Mouse (Mus musculus) 416B (cell line): ENCODE measurements around the gene Ikzf4.
"Not testable (repeated sequence)": the region's sequence is repeated elsewhere in the genome, so short reads cannot be mapped to it uniquely, and the experiment has no call there.

ENCODE experiments used
- DNase-seq: peaks from one replicate; pipeline ENCODE4 v3.0.0; 2011; ENCODE audit warnings: low read depth

The Ikzf4 gene

DNA sequence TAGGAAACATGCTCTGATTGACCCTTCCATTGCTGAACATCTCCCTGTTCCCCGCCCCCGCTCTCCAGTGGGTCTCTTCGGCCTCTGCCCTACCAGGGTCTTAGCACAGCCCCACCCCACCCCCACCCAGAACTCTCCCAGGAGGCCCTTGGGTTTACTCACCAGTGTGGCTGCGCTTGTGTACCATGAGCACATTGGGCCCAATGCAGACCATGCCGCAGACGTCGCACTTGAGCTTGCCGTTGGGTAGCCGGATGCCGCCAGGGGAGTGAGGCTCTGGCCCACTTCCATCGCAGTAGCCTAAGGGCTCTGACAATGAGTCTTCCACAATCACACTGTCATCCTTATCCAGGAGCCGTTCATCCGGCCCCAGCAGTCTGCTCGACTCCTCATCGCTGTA is 4.9 kb downstream of the Ikzf4 start:
- no peak for DNase-seq

DNA sequence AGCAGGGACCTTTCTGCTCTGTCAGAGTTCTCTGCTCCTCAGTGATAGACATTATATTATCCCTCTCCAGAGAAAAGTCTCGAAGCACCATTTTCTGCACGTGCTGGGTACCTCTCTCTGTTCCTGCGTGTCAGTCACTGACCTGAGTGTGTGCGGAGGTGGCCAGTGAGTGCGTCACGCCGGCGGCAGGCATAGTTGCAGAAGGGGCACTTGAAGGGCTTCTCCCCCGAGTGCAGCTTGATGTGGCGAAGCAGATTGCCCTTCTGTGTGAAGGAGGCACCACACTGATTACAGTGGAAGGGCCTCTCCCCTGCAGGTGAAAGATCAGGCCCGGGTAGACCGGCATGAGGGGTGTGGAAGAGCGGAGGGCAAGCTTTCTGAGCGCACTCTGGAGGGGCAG is 5.8 kb downstream of the Ikzf4 start:
- DNase-seq = no peak

DNA sequence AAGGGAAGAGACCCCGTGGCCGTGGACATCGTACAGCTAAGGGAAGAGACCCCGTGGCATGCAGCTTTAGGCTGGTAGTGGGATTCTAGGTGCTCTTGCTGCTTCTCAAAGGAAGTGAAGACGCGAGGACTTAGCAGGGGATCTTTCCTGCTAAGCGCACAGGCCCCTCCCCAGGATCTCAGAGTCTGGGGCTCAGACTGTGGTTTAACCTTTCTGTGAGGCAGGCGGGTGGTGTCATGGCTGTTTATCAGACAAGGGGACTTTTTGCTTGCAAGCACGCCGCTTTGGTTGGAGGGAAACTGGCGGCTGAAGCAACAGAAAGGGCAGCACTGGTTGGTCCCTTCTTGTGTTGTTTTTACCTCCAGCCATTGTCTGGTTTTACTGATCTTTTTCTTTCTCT is 8.8 kb downstream of the Ikzf4 start:
- DNase-seq = no peak

DNA sequence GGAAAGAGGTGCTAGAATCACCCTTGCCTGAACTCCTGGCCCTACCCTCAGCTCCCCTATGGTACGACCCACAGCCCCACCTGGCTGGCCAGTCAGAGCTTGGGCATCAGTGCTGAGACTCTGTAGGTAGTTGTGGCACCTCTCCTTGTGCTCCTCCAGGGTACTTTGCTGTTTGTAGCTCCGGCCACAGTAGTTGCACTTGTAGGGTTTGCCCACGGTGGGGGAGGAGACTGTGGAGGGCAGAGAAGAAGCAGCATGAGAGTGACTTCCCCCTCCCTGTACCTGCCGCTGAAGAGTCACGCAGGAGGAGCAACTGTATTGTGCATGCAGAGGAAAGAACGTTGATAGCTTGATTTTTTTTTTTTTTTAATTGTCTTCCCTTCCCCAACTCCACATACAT is 9.2 kb downstream of the Ikzf4 start:
- DNase-seq = no peak

DNA sequence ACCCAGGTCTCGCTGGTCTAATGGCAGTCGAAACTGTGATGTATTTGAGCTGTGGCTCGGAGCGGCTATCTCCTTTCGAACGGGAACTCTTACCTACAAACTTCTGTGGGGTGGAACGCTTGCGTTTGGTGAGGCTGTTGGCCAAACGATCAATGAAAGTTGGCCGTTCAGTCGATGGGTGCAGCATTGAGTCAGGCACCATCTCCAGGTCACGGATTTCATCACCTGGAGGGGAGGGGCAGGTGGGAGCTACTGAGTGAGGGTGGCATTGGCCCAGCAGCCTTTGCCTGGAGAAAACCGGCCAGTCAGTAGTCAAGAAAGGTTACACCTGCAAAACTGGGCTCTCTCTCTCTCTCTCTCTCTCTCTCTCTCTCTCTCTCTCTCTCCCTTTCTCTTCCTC is 10.1 kb downstream of the Ikzf4 start:
- DNase-seq = no peak

DNA sequence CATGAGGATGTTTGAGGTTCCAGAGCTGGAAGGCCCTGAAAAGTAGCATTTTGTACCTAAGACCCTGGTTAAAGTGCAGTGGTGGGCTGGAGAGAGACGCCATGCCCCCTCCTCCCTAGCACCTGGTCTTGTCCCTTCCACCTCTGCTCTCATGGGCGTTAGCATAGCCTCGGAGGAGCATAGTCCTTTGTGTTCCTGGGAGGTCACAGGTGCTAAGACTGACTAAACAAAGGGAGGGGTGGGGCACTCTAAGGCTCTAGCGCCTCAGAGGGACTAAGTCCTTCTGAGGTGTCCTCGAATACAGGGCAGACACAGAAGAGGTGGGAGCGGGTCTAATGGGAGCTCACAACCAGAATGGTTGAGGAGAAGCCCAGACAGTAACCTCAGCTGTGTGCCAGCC is 14.2 kb downstream of the Ikzf4 start:
- DNase-seq = no peak

DNA sequence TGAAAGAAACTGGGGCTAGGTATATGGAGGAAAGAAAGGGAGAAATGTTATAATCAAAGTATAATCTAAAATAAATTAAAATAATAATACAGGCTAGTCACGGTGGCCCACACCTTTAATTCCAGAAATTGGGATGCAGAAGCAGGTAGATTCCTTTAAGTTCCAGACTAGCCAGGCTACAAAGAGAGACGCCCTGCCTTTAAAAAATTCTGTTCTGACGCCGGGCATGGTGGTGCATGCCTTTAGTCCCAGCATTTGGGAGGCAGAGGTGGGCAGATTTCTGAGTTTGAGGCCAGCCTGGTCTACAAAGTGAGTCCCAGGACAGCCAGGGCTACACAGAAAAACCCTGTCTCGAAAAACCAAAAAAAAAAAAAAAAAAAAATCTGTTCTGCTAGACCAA is 15.5 kb downstream of the Ikzf4 start:
- not testable (repeated sequence) for DNase-seq

DNA sequence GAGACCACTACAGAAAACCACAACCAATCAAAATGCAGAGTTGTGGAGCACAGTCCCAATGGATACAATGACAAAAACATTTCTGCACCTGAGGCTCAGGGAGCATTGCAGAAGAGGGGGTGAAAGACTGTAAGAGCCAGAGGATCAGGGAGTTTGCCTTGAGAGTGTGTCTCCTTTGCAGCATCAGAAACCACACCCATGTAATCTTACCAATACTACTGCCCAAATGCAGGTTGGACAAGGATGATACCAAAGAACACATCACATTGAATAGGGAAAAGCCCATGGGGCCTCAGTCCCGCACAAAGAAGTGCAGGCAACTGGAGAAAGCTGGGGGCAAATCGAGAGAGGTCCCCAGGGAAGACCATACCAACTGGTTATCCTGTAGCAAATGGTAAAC is 16.0 kb downstream of the Ikzf4 start:
- no peak for DNase-seq

DNA sequence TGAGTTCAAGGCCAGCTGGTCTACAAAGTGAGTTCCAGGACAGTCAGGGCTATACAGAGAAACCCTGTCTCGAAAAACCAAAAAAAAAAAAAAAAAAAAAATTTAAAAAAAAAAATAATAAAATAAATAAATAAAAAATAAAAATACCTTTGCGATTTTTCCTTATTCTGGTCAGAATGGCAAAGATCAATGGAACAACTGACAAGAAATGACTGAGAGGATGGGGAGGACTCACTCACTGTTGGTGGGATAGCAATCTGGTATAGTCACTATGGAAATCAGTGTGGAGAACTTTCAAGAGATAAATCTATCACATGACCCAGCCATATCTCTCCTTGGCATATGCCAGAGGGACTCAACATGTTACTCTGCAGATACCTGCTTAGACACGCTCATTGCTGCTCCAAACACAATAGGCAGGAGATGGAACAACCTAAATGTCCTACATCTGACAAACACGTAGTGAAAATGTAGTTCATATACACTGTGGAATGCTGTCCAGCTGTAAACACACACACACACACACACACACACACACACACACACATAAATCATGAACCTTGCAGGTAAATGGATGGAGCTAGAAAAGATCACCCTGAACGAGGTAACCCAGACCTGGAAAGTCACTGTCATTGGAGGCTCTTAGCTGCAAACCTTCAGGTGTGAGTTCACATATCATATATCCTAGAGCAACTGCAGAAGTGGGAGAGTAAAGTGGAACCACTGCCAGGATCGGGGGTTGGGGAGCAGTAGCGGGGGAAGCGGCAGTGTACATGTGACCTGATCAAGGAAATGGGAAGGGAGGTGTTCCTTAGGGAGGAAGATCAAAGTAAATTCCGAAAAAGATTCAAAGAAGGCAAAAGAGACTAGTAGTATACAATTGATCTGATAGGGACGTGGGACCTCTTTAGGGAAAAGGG is 18.1 kb downstream of the Ikzf4 start:
- peak; percentile 26 for DNase-seq

DNA sequence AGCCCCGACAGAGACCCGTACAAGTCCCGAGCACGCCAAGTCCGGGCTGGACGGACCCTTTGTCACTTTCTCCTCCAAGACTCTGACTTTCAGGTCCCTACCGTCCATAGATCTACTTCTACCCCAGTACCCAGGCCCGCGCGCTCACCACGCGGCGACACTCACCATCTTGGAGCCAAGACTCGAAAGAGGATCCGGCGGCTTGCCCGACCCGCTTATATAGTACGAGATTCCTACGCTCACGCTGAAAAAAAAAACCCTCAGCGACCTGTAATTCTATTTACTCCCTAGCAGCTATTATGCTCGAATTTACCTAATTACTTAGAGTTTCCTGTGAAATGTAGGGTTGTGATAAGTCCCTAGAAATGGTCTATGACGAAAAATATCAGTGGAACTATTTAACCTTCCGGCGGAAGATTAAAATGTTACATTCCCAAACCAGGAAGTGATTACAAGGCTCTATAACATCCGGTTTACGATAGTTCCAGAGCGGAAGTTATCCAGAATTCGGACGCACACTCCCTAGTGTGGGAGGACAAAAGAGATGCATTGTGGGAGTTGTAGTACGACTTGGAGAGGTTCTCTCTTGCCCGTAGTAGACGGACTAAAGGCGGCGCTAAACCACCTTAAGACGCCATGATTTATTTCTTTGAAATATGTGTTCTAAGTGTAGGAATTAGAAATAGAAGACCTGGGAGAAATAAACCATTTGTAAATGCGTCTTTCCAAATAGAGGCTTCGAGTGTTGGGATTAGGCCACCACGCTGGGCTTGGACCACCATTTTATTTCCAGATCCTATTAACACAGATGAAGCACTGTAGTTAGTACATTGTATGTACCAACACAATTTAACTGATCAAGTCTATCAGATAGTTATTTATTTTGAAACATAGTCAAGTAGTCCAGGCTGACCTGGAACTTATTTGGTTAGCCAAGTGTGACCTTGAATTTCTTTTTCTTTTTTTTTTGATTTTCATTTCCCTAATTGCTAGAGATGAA is 19.2 kb downstream of the Ikzf4 start, which contains the start of gene Rps26:
Gene Rps26, minus strand, starts transcription at position 437 of the 1,000 bp plus-strand sequence.
- peak; percentile 100 for DNase-seq

DNA sequence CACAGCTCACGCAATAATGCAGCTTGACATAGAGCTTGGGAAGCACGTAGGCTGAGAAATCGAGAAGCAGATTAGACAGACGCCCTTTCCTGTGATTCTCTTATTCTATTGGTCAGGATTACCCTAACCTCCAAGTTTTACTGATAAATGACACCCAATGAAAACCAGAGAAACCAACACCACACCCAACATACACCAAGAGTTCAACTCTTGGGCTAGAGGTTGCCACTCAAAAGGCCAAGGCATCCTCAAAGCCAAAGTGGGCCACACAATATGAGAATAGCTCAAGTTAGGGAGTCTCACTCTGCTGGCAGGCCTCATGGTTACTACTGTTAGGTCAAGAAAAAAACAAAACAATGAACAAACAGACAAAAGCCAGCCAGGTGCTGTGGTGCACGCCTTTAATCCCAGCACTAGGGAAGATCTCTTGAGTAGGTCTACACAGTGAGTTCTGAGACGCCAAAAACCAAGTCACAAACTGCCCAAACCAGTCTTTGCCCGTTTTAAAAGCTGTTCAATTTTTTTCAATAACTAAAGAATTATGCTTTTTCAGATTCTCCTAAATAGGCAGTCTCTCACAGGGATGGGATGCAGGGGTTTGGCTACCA is 20.4 kb downstream of the Ikzf4 start:
- DNase-seq = peak; percentile 79

DNA sequence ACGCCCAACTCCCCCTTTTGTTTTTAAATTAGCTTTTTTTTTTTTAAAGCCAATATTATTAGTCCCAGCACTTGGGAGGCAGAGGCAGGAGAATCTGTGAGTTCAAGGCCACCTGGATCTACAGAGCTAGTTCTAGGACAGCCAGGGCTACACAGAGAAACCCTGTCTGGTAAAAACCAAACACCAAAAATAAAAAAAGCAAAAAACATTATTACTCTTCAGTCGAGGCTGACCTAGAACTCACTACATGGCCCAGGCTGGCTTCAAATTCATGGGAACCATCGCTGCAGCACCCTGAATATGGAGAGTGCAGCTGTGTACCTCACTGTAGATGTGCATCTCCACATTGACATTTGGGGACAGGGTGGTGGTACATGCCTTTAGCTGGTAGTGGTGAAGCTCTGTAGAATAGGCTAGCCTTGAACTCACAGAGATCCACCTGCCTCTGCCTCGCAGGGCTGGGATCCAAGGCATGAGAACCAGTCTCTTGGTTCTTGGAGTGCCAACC is 22.6 kb downstream of the Ikzf4 start:
- not testable (repeated sequence) for DNase-seq

DNA sequence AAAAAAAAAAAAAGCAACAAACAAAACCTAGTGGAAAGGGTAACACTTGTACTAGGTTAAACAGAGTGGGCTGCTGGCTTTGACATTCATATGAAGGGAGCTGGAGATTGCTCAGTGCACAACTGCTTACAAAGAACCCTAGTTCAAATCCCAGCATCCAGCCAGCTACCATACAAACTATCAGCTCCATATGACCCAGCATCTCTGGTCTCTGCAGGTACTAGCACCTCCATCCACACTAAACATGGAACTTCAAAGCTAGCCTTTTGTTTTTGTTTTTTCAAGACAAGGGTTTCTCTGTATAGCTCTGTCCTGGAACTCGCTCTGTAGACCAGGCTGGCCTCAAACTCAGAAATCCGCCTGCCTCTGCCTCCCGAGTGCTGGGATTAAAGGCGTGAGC is 23.1 kb downstream of the Ikzf4 start:
- peak; percentile 26 for DNase-seq

DNA sequence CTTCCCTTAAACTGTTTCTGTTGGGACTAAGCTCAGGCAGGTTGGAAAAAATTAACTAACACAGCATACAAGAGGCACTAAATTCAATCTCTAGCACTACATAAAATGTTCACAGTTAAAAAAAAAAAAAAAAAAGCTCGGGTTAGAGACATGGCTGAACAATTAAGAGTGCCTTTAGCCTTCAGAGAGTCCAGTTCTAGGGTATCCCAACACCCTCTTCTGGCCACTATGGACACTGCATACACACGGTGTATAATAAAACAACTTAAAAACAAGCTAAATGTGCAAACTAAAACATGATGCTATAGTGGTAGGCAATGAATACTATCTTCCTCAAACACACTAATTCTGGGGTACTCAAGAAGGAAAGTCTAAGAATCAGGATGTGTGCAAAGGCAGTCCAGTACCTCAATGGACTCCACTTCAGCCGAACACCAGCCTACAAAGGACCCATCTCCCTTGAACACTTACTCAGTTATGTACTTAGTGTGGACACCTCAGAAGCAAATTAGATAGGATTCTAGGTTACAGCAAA is 23.7 kb downstream of the Ikzf4 start:
- peak; percentile 49 for DNase-seq

DNA sequence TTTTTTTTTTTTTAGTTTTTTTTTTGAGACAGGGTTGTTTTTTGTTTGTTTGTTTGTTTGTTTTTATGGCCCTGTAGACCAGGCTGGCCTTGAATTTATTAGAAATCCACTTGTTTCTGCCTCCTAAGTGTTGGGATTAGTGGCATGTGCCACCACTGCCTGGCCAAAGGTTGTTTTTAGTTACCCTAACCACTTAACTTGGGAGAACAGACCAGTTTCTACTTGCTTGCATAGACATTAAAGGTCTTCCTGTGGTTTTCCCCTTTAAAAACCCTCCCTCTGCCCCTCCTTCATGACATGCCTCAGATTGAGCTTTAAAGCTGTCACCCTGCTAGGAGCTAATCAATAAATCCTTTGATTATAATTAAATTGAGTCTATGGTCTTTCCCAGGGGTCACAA is 25.6 kb downstream of the Ikzf4 start:
- DNase-seq = no peak

DNA sequence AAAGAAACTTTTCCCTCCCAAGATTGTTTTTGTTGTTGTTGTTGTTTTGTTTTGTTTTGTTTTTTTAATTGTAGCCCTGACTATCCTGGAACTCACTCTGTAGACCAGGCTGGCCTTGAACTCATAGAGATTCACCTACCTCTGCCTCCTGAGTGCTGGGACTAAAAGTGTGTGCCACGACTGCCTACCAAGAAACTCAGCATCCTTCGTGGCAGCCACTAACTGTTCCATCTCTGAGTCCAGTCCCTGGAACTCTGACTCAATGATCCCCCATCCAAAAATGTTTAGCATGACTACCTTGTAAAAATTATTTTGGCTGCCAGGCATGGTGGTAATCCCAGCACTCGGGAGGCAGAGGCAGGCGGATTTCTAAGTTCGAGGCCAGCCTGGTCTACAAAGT is 26.6 kb downstream of the Ikzf4 start:
- not testable (repeated sequence) for DNase-seq

DNA sequence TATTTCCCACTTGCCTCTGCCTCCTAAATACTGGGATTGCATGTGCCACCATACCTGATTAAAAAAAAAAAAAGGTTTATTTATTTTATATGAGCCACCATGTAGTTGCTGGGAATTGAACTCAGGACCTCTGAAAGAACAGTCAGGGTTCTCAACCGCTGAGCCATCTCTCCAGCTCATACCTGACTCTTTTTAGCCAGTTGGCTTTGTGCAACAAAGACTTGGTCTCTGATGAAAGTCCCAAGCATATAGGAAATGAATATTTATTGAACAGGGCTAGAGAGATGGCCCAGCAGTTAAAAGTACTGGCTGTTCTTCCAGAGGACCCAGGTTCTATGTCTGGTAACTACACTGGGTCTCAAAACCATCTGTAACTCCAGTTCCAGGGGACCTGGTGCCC is 27.2 kb downstream of the Ikzf4 start:
- no peak for DNase-seq

DNA sequence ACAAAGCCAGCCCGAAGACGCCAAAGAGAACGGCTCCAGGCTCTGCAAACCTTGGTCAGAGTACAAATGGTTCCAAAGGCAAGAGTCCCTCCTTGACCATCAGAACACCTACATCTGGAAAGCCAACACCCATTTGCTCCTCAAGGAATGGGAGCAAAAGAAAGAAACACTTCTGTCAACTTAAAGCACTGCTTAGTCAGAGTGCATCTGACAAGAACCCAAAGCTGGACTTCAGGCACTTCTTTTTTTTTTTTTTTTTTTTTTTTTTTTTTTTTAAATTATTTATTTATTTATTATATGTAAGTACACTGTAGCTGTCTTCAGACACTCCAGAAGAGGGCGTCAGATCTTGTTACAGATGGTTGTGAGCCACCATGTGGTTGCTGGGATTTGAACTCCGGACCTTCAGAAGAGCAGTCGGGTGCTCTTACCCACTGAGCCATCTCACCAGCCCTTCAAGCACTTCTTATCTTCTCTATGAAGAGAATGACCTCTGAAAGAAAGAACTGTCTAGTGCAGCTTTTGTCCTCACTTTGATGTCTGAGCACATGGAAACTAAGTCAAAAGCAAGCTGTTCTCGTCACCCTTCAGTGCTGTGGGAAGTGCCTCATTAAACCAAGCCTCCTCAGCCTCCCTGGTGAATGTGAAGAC is 29.9 kb downstream of the Ikzf4 start:
- DNase-seq = not testable (repeated sequence)

DNA sequence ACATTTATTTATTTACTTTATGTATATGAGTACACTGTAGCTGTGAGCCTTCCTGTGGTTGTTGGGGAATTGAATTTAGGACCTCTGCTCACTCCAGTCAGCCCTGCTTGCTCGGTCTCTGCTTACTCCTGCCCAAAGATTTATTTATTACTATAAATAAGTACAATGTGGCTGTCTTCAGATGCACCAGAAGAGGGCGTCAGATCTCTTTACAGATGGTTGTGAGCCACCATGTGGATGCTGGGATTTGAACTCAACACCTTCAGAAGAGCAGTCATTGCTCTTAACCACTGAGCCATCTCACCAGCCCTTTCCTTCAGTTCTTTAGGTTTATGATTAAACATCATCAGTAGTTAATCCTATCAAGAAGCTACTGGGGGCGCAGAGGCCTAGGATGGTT is 30.9 kb downstream of the Ikzf4 start:
- no peak for DNase-seq

DNA sequence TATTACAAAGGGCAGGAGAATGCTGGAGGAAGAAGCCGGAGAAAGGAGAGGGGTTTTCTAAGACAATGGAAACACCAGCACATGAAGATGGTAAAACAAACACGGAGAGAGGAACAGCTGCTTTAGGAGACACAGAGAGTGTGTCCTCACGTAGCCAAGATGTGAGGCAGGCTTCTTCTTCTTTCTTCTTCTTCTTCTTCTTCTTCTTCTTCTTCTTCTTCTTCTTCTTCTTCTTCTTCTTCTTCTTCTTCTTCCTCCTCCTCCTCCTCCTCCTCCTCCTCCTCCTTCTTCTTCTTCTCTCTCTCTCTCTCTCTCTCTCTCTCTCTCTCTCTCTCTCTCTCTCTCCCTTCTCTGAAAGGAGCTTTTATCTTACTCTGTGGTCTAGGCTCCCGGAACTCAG is 32.0 kb downstream of the Ikzf4 start:
- DNase-seq = not testable (repeated sequence)

DNA sequence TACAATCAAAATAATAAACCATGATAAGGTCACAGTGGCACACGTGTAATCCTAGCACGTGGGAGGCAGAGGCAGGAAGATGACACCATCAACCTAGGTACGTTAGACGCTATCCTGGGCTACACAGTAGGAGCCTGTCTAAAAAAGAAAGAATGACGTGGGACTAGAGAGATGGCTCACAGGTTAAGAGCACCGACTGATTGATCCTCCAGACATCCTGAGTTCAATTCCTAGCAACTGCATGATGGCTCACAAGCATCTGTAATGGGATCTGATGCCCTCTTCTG is 32.7 kb downstream of the Ikzf4 start:
- no peak for DNase-seq
